Mouse (Mus musculus) left cerebral cortex, adult 11 months (tissue): ENCODE results near the gene Galns.
A peak's percentile ranks its signal among the peaks of the same experiment; 100 is the strongest.

Experiments
- DNase-seq: peaks from one replicate; pipeline ENCODE4 v3.0.0; 2022; ENCODE audit warnings: low spot score

The Galns gene

GRCm38 (mm10) chr8:122567361-122568108 is 43.7 kb downstream of the Galns start, which contains the start of gene Cdt1:
TSS of gene Cdt1 (plus strand) at chr8:122568015.
- peak; percentile 90 for DNase-seq

DNA sequence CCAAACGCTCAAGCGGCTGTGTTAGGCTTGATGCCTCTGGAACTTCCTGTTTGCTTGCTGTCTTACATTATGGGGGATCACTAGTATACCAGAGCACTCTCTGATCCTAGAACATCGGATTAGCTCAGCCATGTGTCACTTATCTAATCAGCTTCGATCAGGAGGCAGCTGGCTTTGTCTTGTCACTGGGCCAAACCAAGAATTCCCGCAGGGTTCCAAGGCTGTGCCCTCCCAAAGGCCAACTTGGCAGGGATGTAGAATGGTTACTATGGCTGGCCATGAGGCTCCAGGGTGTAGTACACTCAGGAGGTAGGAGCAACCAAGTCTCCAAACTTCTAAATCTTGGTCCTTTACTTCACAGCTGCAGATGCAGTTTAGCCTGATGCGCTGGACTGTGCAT is 44.5 kb downstream of the Galns start:
- DNase-seq, result no peak

GRCm38 (mm10) chr8:122564363-122565352 is 46.6 kb downstream of the Galns start:
- DNase-seq, result no peak

DNA sequence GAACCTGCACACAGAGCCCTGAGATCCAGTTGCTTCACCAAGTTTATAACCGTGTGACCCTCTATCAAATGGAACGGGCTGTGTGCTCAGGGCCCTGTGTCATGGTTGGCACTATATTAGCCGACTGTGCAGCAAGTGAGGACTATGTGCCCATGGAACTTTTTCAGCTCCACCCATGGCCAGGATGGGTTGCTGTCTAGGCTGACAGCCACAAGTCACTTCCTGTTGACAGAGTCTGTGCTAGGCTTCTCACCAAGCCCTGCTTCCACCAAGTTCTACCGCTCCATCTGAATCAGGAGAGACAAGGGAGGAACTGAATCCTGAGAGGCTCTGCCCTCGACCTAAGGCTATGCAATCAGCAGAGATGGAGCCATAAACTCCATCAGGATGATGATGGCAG is 50.1 kb downstream of the Galns start:
- no peak for DNase-seq

GRCm38 (mm10) chr8:122558671-122559349 is 52.5 kb downstream of the Galns start:
- no peak for DNase-seq

DNA sequence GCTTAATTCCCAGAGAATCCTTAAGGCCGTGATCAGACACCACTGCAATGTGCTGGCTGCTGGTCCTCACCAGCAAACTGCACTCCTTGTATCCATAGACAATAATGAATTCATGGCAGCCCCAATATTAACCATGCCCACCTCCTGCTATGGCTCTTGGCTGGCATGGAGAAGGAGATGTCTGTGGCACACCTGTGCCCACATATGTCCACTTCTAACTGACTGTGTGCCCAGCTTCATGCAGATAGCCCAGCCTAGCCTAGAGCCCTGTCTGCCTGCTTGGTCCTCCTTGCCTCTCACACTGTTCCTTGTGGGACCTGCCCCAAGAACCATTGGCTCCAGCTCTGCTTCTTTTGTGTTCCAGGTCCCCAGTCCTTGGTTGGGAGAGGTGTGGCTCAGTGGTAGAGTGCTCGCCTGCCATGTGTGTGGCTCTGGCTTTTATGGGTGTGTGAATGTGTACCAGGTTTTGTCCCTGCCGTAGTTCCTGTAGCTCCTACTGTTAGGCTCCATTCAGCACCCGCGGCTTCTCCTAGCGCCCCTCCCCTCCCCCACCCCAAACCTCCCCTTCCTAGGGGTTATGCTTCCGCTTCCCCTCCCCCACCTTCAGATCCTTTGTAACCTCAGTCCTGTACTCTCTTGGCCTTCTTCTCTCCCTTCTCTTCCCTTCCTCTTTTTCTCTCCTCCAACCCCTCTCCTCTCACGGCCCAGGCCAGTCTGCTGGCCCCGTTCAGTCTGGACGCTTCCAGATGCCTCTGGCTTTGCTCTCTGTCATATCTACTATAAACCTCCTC is 53.8 kb downstream of the Galns start:
- no peak for DNase-seq

DNA sequence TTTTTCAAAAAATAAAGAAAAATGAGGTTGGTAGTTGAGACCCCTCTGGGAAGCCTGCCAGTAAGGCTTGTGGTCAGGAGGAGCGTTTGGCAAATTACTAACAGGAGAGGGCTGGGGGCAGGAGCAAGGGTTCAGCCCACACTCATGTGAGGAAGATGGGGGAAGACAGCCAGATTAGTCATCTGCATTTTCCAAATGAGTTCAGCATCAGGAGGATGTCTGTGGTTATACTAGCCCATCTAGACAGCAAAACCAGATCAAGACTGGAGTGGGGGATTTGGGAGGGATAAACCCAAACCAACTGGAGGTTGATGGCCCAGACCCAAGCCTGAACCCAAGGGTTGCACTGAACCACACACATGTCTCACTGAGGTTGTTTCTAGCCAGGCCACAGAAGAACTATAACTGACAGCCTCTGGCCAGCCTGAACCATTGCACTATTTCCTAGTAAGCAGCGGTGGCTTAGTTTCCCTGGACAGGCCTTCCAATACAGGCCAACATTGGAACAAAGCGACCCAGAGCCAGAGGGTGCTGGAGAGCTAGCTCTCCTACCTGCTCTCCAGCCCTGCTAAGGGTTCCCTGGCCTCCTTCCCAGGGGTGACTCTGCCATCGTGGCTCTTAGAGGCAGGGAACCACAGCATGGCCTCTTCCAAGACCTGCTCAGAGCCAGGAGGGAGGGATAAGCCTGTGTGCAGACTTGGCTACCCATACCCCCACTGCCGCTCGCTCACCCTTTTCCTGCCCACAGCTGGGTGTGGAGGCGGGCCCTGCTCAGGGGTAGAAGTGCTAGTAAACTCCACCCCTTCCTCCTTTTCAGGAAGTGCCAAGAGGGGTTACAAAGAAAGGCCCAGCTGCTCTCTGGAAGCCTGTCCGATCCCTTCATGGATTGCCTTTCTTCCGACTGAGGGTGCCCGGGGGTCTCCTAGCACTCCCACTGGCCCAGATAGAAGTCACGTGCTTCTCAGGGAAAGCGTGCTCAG is 54.9 kb downstream of the Galns start:
- no peak for DNase-seq

GRCm38 (mm10) chr8:122554786-122555185 is 56.5 kb downstream of the Galns start:
- DNase-seq, result peak; percentile 63

DNA sequence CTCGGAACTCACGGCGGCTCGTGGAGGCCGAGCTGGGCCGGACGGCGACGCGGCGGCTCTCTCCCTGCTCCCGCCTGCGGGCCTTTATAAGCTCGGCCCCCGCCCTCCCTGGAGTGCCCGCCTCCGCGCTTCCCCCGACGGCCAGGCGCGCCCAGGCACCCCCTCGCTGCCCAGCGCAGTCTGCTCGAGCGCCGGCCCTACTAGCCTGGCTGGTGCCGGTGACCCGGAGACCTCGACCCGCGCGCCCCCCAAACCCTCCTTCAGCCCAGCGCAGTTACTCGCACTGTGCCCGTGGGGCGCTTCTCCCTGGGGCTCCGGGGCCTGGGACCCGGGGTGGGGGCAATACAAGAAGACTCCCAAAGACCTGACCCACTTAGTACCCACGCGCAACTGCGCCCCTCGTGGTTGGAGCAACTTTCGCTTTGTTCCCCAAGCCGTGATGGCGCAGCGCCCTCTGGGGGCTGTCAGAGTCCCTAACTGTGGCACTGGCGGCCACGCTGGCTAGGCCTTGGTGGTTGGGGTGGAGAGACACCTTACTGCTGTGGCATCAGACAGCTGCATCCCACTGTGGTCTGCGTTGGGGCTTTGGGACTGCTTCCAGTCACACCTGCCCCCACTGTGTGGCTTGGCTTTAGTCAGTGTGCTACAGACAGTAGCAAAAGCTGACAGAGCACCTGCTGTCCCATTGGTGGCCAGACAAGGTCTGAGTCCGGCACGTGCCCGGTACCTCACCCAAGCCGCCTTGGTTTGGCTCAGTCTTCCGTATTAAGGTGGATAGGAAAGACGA is 59.8 kb downstream of the Galns start, which contains the start of gene Piezo1:
TSS of gene Piezo1 (minus strand) at position 65 of the 787 bp plus-strand sequence.
- DNase-seq, result peak; percentile 51

GRCm38 (mm10) chr8:122550995-122551264 is 60.3 kb downstream of the Galns start:
- DNase-seq, result no peak

GRCm38 (mm10) chr8:122550234-122550994 is 60.8 kb downstream of the Galns start:
- DNase-seq, result no peak

- no peak for DNase-seq
Measured at GRCm38 (mm10) chr8:122548891-122549439, 62.3 kb downstream of the Galns start.

GRCm38 (mm10) chr8:122548331-122548730 is 62.9 kb downstream of the Galns start:
- no peak for DNase-seq

- DNase-seq, result no peak
Measured at GRCm38 (mm10) chr8:122547815-122548214, 63.4 kb downstream of the Galns start.

GRCm38 (mm10) chr8:122546811-122547453 is 64.3 kb downstream of the Galns start:
- DNase-seq, result no peak

DNA sequence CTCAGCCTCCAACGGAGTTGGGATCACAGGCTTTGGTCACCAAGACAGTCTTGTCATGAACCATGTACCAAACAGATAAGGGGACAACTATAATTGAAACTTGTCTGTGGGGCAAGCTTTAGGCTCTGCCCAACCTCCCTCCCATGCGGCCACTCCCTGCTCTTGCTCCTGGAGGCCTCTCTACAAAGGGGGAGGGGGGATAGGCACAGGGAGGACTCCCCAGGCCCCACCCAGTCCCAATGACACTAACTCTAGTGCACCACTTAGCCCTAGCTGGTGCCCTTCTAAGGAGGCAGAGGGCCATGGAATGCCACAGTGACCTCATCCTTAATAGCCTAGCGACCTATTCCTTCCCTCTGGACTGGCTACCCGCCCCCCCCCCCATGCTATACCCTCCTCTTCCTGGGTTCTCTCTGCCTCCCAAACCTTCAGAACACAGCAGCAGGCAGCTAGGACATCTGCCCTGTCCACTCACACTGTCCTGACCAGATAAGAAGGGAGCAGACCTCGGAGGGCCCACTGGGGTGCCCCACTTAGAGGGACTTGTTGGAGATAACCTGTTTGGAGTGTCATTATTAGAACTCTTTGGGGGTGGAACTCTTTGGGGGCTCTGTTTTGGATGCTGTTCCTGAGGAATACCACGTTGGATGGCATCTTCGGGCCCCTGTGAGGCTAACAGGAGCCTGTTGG is 65.1 kb downstream of the Galns start:
- no peak for DNase-seq

DNA sequence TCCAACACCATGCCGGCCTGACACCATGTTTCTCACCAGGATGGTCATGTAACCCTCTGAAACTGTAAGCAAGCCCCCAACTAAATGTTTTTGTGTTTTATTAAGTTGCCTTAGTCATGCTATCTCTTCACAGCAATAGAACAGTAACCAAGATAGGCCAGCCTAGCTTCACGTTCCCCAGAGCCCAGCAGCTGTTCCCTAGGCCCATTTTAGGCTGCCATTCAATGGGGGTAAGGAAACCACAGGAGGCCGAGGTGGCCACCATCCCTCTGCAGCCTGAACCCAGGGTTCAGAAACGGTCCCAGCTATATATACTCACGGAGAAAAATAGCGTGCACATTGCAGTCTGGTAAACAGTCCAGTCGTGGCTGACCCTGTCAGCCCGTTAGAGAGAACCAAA is 67.1 kb downstream of the Galns start:
- no peak for DNase-seq
